Mouse (Mus musculus): ENCODE measurements around the gene Ppm1h. TPM values are rescaled to one million over a fixed set of nuclear protein-coding genes. Genes with fewer than 3 reads are reported as not detected.
"Not testable (repeated sequence)": the region's sequence is repeated elsewhere in the genome, so short reads cannot be mapped to it uniquely, and the experiment has no call there.

Gene Ppm1h
- polyA plus RNA-seq, 1 experiment from 2014 or later, result 20.2 TPM

DNA sequence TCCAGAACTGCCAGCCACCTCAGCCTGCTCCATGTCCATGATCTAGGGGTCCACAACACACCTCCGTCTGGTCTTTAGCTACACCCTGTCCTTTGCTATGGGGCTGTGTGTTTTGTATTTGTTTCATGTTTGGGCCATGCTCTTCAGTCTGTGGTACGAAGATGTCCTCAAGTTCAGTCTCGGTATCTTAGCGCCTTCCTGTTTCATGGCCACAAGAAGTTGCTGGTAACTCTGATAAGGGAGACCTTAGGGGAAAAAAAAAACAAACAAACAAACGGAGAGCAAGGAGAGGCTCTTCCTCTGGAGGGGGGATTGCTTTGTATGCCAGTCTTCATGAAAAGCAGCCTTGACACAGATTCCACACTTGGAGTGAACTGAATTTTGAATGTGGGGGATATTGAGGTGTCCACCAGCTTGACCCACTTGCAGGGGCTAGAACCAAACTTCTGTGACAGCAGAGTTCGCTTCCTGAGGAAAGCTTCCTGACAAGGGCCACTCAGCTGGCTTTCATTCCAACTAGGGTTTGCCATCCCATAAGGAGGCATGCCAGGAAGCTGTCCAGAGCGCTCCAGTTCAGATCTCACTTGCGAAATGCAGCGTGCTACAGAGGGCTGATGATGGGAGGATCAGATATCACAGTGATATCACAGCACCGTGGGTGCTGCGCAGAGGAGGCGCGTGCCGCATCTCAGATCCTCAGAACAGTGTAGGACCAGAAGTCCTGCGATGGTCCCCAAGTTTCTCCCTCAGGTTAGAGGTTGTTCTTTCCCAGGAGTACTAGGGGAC, 254.7 kb downstream of the Ppm1h start:
- Histone ChIP-seq H3K36me3 (no peaks in the 10 kb centered on the region), H3K4me2 (no peak overlapping the region), H3K4me1 (peaks cover 39% of the 10 kb centered on the region), H3K27ac (no peak overlapping the region), H3K27me3 (no peaks in the 10 kb centered on the region), H3K9me3 (replicated peaks) (no peaks in the 10 kb centered on the region), H3K9ac (no peak overlapping the region), H3K4me3 (replicated peaks) (no peak overlapping the region)
- 69% methylated on average over 15 of the region's 15 CpGs for WGBS
- no peak for ATAC-seq (replicated peaks; ENCODE audit: low FRiP score)

DNA sequence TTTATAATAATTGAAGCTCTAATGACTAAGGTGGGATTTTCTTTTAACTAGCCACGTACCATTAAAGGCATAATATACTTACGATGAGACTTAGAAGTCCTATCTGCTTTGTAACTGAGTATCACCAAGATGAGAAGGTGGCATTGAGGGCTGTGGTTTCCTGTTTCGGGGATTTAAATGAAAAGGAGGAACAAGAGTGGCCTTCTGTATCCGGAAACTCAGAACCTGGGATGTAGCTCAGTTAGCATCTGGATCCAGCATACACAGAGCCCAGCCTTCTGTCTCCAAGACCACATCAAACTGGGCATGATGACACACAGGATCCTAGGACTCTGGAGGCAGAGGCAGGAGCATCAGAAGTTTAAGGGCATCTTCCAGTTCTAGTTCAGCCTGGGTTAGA, 256.8 kb downstream of the Ppm1h start:
- not testable (repeated sequence) for ATAC-seq (replicated peaks; ENCODE audit: low FRiP score); H3K27ac ChIP-seq; H3K27me3 ChIP-seq; H3K4me2 ChIP-seq; H3K9ac ChIP-seq; H3K9me3 ChIP-seq (replicated peaks); H3K36me3 ChIP-seq; H3K4me3 ChIP-seq (replicated peaks)
- H3K4me1 ChIP-seq, result peaks cover 26% of the 10 kb centered on the region
- WGBS, result no CpG with 5 or more reads among the region's 4 CpGs

DNA sequence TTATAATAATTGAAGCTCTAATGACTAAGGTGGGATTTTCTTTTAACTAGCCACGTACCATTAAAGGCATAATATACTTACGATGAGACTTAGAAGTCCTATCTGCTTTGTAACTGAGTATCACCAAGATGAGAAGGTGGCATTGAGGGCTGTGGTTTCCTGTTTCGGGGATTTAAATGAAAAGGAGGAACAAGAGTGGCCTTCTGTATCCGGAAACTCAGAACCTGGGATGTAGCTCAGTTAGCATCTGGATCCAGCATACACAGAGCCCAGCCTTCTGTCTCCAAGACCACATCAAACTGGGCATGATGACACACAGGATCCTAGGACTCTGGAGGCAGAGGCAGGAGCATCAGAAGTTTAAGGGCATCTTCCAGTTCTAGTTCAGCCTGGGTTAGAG, 258.8 kb downstream of the Ppm1h start:
- H3K4me2 ChIP-seq; H3K4me3 ChIP-seq (replicated peaks); H3K36me3 ChIP-seq; ATAC-seq (replicated peaks; ENCODE audit: low FRiP score); H3K9me3 ChIP-seq (replicated peaks); H3K27ac ChIP-seq; H3K9ac ChIP-seq; H3K27me3 ChIP-seq: not testable (repeated sequence)
- peaks cover 17% of the 10 kb centered on the region for H3K4me1 ChIP-seq
- no CpG with 5 or more reads among the region's 4 CpGs for WGBS

DNA sequence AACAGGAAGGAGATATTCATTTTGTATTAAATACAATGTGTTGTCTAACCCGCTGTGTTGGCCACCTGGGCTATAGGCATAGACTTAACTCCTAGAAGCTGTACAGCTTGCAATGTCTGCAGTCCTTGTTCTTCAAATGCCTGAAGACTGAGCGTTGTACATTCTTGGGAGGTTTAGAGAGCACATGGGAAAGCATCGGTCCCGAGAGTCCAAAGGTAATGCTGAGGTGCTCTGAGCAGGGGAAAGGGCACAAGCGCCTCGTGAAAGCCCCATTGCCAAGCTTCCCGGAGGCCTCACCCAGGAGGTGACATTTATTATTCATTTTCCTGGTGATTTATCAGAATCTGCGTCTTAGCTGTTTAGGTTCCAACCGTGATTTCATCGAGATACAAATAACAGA, 261.0 kb downstream of the Ppm1h start:
- H3K27me3 ChIP-seq, result no peaks in the 10 kb centered on the region
- peaks cover 21% of the 10 kb centered on the region for H3K4me1 ChIP-seq
- H3K4me2 ChIP-seq, result no peak overlapping the region
- ATAC-seq (replicated peaks; ENCODE audit: low FRiP score), result no peak
- no peak overlapping the region for H3K4me3 ChIP-seq (replicated peaks)
- no peaks in the 10 kb centered on the region for H3K36me3 ChIP-seq
- WGBS, result 82% methylated on average over 10 of the region's 10 CpGs
- no peak overlapping the region for H3K27ac ChIP-seq
- no peaks in the 10 kb centered on the region for H3K9me3 ChIP-seq (replicated peaks)
- H3K9ac ChIP-seq, result no peak overlapping the region

DNA sequence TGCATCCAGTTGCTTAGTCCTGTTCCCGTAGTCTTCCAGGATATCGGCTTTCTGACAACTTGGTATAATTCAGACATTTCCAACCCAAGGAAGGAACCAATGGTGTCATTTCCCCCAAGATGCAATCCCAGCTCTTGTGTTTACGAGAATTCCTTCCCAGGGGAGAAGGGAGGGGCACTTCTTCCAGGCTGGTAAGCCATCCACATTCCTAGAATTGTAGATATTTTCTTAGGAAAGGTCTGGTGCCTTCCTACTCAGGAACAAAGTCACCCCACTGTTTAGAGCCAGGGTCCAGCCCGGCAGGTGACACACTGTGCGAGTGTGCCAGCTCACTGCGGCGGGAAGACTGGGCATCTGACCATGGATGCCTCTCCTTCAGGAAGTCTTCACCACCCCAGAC, 264.2 kb downstream of the Ppm1h start:
- no peak overlapping the region for H3K9ac ChIP-seq
- WGBS, result 78% methylated on average over 7 of the region's 7 CpGs
- no peak overlapping the region for H3K4me2 ChIP-seq
- ATAC-seq (replicated peaks; ENCODE audit: low FRiP score), result no peak
- H3K4me1 ChIP-seq, result peaks cover 21% of the 10 kb centered on the region
- no peak overlapping the region for H3K27ac ChIP-seq
- no peak overlapping the region for H3K4me3 ChIP-seq (replicated peaks)
- no peaks in the 10 kb centered on the region for H3K36me3 ChIP-seq
- H3K9me3 ChIP-seq (replicated peaks), result no peaks in the 10 kb centered on the region
- no peaks in the 10 kb centered on the region for H3K27me3 ChIP-seq

DNA sequence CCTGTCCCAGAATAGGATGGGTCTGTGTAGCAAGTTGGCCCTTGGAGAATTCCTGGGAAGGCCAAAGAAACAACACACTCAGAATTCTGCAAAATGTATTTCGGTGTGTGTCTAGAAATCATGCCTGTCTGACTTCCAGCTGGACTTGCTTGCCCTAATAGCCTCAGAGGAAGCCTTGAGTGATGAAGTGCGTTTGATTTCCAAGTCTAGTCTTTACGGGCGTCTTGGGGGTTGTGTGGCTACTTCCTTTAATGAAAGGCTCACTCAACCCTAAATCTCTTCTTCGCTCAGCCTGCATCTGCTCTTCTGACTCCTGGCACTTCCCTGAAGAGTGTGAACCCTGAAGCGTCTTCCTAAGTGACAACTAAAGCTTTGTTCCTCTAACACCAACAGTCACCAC, 265.3 kb downstream of the Ppm1h start:
- H3K9me3 ChIP-seq (replicated peaks), result no peaks in the 10 kb centered on the region
- no peak overlapping the region for H3K4me2 ChIP-seq
- ATAC-seq (replicated peaks; ENCODE audit: low FRiP score), result no peak
- peaks cover 21% of the 10 kb centered on the region for H3K4me1 ChIP-seq
- no peaks in the 10 kb centered on the region for H3K36me3 ChIP-seq
- H3K27ac ChIP-seq, result no peak overlapping the region
- H3K27me3 ChIP-seq, result no peaks in the 10 kb centered on the region
- H3K9ac ChIP-seq, result no peak overlapping the region
- 26% methylated on average over 6 of the region's 6 CpGs for WGBS
- H3K4me3 ChIP-seq (replicated peaks), result no peak overlapping the region

DNA sequence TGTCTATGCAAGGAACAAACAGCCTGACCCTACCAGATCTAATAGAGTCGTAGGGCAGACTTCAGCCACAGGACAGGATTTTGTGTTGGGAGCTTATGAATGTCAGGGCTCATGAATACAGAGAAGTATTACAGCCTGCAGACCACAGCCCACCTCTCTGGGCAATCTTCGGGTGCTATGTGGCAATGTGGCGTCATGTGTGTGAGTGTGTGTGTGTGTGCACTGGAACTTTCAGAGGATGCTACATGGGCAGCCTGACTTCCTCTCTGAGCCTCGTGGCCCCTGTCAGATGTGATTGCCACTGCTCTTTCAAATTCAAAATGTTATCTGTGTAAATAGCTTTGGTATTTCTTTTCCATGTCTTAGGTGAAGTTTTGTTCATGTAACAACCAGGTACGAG, 266.3 kb downstream of the Ppm1h start:
- no peaks in the 10 kb centered on the region for H3K9me3 ChIP-seq (replicated peaks)
- no peak overlapping the region for H3K4me2 ChIP-seq
- H3K27me3 ChIP-seq, result no peaks in the 10 kb centered on the region
- H3K4me1 ChIP-seq, result peaks cover 21% of the 10 kb centered on the region
- ATAC-seq (replicated peaks; ENCODE audit: low FRiP score), result no peak
- WGBS, result 70% methylated on average over 5 of the region's 5 CpGs
- no peaks in the 10 kb centered on the region for H3K36me3 ChIP-seq
- H3K9ac ChIP-seq, result no peak overlapping the region
- H3K27ac ChIP-seq, result no peak overlapping the region
- no peak overlapping the region for H3K4me3 ChIP-seq (replicated peaks)

DNA sequence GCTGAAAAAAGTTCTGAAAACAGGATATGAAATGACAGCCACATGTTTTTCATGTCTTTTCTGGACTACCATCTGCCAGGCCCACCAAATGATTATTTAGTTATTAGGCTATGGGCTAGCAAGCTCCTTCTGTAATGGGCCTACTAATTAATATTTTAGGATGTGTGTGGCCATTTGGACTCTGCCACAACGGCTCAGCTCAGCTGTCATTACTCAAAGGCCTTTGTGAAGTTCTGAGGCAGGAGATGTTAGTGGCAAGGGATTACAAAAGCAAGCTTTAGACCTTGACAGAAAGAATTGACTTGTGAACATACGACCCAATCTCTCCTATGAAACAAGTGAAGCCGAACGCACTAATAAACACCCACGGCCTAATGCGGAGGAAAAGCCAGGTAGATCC, 272.4 kb downstream of the Ppm1h start:
- no peak for ATAC-seq (replicated peaks; ENCODE audit: low FRiP score)
- H3K4me2 ChIP-seq, result no peak overlapping the region

DNA sequence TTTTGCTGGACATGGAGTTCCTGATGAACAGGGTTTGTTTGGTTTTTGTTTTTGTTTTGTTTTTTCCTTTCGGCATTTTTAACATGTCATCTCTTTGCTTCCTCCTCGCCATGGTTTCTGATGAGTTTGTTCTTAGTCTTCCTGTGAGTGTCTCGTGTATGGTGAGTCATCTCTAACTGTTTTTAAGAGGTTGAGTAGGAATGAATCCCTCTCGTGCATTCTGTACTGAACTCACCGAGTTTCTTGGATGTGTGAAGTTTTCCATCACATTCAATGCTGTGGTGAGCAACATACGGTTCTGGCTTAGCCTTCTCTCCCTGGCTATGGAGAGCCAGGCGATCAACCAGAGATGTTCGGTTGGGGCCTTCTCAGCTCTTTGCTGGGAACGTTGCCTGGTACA, 275.0 kb downstream of the Ppm1h start:
- no peak for ATAC-seq (replicated peaks; ENCODE audit: low FRiP score)
- WGBS, result 90% methylated on average over 9 of the region's 9 CpGs
- H3K9ac ChIP-seq, result no peak overlapping the region
- H3K27me3 ChIP-seq, result no peaks in the 10 kb centered on the region
- H3K9me3 ChIP-seq (replicated peaks), result no peaks in the 10 kb centered on the region
- no peaks in the 10 kb centered on the region for H3K36me3 ChIP-seq
- H3K27ac ChIP-seq, result no peak overlapping the region
- H3K4me1 ChIP-seq, result no peaks in the 10 kb centered on the region
- no peak overlapping the region for H3K4me3 ChIP-seq (replicated peaks)
- no peak overlapping the region for H3K4me2 ChIP-seq

More for the DNA sequence above, 272.4 kb downstream of the Ppm1h start:
- H3K9me3 ChIP-seq (replicated peaks), result no peaks in the 10 kb centered on the region
- no peak overlapping the region for H3K27ac ChIP-seq
- WGBS, result 64% methylated on average over 6 of the region's 6 CpGs
- no peaks in the 10 kb centered on the region for H3K4me1 ChIP-seq
- H3K27me3 ChIP-seq, result no peaks in the 10 kb centered on the region
- H3K9ac ChIP-seq, result no peak overlapping the region
- no peaks in the 10 kb centered on the region for H3K36me3 ChIP-seq
- no peak overlapping the region for H3K4me3 ChIP-seq (replicated peaks)

DNA sequence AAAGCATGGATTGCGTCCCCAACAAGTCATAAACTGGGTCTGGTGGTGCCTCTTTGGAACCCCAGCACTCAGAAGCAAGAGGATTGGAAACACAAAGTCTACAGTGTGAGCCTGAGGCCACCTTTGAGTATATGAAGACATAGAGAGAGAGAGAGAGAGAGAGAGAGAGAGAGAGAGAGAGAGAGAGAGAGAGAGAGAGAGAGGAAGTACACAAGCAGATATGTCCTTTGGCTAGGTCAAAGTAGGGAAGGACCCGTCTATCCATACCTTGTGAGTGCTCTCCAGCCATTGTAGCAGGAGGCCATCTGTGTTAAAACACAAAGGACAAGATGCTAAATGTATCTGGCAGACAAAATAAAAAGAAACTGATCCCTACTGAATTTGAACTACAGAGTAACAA, 279.4 kb downstream of the Ppm1h start:
- 88% methylated on average over 2 of the region's 2 CpGs for WGBS
- H3K4me1 ChIP-seq, result peaks cover 12% of the 10 kb centered on the region
- ATAC-seq (replicated peaks; ENCODE audit: low FRiP score), result no peak
- no peak overlapping the region for H3K4me2 ChIP-seq
- no peak overlapping the region for H3K9ac ChIP-seq
- H3K27me3 ChIP-seq, result no peaks in the 10 kb centered on the region
- no peaks in the 10 kb centered on the region for H3K9me3 ChIP-seq (replicated peaks)
- no peak overlapping the region for H3K27ac ChIP-seq
- H3K36me3 ChIP-seq, result no peaks in the 10 kb centered on the region
- H3K4me3 ChIP-seq (replicated peaks), result no peak overlapping the region

DNA sequence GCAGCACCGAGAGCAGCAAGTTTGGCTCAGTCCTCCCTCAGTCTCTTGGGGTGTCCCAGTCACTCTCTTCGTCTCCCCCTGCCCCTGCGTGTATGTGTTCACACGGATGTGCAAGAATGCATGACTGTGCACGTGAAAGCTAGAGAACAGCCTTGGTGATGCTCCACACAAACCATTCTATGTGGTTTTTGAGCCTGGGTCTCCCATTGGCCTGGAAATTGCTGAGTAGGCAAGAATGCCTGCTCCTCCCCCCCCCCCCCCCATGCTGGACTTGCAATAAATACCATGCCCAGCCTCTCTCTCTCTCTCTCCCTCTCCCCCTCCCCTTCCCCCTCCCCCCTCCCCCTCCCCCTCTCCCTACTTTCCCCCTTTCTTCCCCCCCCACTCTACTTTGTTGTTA, 280.1 kb downstream of the Ppm1h start:
- Histone ChIP-seq H3K9me3 (replicated peaks) (no peaks in the 10 kb centered on the region), H3K4me1 (peaks cover 18% of the 10 kb centered on the region), H3K27ac (no peak overlapping the region), H3K9ac (no peak overlapping the region), H3K4me2 (no peak overlapping the region), H3K4me3 (replicated peaks) (no peak overlapping the region), H3K27me3 (no peaks in the 10 kb centered on the region), H3K36me3 (no peaks in the 10 kb centered on the region)
- no peak for ATAC-seq (replicated peaks; ENCODE audit: low FRiP score)
- WGBS, result 84% methylated on average over 5 of the region's 5 CpGs

DNA sequence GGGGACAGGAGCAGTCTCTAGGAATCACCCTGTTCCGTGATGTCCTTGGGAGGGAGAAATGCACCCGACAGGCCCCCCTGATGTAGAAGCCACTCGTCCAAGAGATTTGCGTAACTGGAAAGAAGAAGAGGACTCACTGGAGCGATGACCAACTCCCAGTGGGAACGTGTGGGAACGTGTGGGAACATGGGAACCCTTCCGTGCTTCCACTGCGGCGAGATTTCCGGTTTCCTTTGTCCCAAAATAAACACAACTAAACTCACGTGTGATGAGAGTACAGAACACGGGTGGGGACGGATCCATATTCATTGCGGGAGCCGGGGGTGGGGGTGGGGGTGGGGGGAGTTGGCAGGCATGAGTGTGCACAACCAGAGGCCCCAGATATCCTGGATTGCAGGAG, 281.7 kb downstream of the Ppm1h start:
- Histone ChIP-seq H3K4me2 (no peak overlapping the region), H3K4me3 (replicated peaks) (no peak overlapping the region), H3K4me1 (peaks cover 29% of the 10 kb centered on the region), H3K9me3 (replicated peaks) (no peaks in the 10 kb centered on the region), H3K27ac (no peak overlapping the region), H3K9ac (no peak overlapping the region), H3K27me3 (no peaks in the 10 kb centered on the region), H3K36me3 (no peaks in the 10 kb centered on the region)
- no peak for ATAC-seq (replicated peaks; ENCODE audit: low FRiP score)
- 89% methylated on average over 16 of the region's 16 CpGs for WGBS

DNA sequence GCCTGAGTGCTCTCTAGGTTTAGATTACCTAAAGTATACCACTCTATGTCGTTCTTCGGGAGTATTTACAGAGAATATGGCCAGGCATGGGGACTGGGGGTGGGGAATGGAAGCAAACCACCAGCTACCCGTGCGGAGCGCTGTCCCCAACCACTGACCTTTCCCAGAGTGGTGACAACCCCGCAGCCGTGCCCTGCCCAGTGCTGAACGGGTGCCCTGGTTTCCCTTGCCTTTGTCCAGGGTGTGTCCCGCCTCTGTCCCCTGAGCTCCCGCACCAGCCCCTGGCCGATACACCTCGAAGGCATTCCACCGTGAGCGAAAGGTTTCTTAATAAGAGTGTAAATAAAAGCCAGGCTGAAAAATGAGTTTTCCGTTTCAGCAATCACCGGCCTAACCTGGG, 282.2 kb downstream of the Ppm1h start:
- no peak overlapping the region for H3K4me2 ChIP-seq
- ATAC-seq (replicated peaks; ENCODE audit: low FRiP score), result no peak
- WGBS, result 61% methylated on average over 16 of the region's 16 CpGs

More for the DNA sequence above, 282.2 kb downstream of the Ppm1h start:
- Histone ChIP-seq H3K36me3 (no peaks in the 10 kb centered on the region), H3K4me3 (replicated peaks) (no peak overlapping the region), H3K27ac (no peak overlapping the region), H3K27me3 (no peaks in the 10 kb centered on the region), H3K9me3 (replicated peaks) (no peaks in the 10 kb centered on the region), H3K4me1 (peaks cover 29% of the 10 kb centered on the region), H3K9ac (no peak overlapping the region)

Data from kidney, embryonic 15.5 days (tissue).